Mouse (Mus musculus) fat pad, adult 2 months (tissue): ENCODE results near the gene Adssl1.

Experiments
- DNase-seq: peaks from one replicate; pipeline ENCODE4 v3.0.0-alpha.2; 2011; ENCODE audit warnings: low read depth, low spot score; ENCODE audit errors: extremely low read depth

Adssl1 gene

DNA sequence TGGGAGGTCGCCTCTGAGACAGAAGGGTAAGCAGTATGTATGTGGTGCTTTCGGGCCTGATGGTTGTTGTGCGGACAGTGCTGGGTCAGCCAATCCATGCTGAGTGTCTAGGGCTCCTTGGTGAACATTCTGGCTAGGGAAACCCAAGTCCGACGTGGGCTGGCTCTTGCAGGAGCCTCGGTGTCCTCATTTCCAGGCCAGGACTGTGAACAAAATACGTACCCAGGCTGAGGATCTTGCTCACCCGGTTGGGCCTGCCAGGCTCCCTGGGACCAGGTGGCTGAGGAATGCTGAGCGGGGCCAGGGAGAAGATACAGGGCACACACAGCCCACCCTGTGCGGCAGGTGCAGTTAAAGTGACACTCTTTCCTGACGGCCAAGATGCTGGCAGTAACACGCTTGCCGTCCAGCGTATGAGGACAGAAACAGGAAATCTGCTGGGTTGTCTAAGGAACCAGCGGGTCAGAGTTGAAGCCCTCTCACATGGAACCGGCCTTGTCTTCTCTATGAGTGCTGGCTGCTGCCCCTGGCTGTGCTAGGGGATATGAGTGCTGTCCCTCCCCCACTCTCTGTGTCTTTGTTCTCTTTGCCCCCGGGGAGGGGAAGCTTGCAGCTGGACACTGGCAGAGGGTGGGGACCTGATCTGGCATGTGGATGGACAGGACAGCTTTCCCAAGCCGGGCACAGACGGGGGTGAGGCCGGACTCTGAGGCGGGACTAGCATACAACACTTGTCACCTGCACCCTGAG lies 26.7 kb upstream of the Adssl1 start:
- no peak for DNase-seq

DNA sequence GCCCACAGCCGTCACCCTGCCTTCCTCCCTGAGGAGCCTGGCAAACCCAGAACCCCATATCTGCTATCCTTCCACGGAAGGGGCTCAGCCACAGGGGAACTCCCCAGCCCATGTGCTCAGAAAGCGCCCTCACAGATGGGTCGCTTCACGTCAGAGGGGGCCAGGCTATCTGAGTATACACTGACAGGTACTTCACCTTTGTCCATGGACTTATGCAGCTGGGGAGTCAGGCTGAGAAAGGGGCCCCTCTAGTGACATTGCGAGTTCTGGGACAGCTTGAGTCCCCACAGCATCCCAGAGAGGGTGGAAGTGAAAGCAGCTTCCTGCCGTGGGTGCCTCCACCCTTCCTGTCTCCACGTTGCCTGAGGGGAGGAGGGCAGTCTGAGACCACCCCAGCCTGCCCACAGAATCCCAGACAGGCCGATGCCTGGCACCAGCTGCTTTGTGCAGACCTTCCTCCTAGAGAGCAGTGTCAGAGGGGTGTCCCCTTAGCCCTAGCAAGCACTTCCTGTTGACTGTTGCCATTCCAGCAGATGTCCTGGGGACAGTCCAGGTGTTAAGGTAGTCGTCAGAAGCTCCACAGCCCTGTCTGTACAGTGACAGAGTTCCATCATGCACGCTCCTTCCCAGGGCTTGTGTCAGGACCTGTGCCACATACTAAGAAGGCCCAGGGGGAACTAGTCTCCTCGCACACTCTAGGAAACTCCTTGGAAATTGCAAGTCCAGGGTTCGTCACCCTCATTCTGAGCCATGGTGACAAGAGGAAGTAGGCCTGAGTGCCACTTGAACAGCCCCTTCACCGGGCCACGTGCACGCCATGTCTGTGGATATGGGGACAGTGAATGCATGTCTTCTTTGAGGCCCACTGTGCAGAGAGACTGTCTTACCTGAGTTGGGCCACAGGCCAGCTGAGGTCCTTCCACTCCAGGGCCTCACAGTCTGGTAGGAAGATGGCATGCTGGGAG lies 25.6 kb upstream of the Adssl1 start:
- no peak for DNase-seq

- DNase-seq, result no peak
These were observed 24.9 kb upstream of the Adssl1 start for GRCm38 (mm10) chr12:112594989-112595388.

DNA sequence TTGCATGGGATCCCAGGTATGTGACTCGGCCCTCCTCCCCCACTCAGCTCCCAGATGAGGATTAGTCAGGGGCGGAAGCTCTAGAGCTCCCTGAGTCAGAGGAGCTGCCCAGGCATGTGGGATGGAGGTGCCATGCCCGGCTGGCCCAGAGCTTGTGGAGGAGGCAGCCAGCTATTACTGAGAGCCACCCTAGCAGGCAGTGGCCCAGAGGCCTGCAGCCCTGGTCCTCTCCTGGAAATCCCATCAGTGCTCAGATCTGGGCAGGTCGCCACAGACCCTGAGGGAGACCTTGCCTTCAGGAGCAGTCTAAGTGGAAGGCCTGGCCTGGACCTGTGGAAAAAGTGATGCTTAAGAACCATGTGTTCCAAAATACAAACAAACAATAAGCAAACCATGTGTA lies 24.2 kb upstream of the Adssl1 start:
- peak; percentile 68 for DNase-seq

DNA sequence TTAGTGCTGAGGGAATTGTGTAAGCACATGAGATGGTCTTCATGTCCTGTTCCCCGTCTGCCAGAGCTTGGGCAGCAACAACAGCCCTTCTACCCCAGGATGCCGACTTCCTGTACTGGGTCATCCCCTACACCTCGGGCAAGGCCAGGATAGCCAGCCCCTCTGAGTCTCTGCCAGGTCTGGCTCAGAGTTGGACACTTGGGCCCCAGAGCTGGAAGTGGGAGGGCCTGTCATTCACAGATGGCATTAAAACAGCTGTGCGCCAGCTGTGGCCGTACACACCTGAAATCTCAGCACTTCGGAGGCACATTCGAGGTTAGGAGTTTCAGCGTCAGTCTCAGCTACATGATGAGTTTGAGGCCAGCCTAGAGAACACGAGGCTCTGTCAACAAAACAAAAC lies 23.4 kb upstream of the Adssl1 start:
- no peak for DNase-seq

DNA sequence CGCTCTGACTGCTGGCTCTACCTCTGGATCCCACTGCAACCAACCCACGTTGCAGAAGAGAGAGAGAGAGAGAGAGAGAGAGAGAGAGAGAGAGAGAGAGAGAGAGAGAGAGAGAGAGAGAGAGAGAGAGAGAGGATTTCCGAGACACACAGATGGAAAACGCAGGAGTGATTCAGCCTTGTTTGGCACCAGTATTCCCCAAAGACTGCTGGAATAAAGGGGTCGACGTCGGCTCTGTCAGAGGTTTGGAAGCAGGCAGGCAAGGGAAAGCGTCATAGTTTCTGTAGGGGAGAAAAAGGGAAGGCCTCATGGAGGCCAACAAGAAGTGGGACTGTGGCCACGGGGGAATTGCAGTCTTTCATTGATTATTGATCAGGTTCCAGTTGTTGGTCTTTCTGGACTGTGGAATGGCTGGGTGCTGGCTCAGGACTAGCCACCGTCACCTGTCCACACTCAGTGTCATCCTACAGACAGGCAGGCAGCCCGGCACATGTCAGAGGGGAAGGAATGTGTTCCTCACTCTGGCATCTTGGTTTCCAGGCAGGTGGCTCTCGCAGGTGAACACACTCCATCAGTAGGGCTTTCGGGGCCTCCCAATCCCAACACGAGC lies 22.8 kb upstream of the Adssl1 start:
- DNase-seq, result no peak

DNA sequence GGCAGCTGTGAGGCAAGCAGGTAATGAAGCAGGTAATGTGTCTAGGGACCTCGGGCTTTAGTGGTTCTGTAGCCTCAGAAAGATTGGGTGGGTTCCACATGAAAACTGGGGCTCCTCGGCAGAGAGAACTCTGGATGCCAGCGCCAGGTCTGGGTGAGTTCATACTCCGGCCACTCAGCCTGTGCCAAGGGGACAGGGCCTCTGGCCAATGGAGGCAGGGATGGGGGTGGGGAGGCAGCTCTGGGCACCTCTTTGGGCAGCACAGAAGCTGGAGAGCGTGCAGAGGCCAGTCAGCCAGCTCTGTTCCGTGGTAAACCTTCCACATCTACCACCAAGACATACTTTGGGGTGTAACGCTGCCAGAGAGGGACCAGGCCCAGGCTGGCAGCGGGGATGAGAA lies 22.2 kb upstream of the Adssl1 start:
- DNase-seq, result no peak

DNA sequence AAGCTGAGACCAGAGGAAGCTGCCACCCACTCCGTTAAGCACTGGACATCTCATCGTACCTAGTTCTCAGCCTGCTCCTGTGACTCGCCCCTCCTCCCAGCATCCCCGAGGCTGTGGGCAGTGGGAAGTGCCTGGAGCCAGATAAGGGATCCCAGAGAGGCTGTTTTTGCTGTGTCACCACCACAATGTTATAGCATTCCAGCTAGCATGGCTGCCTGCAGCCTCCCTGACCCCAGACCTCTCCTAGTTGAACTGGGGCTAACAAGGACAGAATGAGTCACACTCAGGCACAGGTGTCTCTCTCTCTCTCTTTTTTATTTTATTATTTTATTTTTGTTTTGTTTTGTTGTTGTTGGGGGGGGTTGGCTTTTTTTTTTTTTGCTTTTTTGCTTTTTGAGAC lies 20.6 kb upstream of the Adssl1 start:
- DNase-seq, result no peak

DNA sequence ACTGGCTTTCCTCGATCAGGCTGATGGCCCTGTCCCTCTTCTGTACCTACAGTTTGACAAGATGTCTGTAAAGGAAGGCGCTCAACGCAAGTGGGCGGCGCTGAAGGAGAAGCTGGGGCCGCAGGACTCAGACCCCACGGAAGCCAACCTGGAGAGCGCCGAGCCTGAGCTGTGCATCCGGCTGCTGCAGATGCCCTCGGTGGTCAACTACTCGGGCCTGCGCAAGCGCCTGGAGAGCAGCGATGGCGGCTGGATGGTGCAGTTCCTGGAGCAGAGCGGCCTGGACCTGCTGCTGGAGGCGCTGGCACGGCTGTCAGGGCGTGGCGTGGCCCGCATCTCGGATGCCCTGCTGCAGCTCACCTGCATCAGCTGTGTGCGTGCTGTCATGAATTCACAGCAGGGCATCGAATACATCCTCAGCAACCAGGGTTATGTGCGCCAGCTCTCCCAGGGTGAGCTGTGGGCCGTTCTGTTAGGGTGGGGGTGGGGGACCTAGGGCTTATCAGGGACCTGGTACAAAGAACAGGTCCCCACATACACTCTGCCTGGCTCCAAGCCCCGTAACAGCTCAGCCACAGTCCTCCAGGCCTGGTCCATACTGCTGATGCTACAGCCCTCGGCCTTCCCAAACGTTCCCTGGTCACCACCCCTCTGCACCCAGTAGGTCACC lies 19.8 kb upstream of the Adssl1 start:
- DNase-seq, result no peak

DNA sequence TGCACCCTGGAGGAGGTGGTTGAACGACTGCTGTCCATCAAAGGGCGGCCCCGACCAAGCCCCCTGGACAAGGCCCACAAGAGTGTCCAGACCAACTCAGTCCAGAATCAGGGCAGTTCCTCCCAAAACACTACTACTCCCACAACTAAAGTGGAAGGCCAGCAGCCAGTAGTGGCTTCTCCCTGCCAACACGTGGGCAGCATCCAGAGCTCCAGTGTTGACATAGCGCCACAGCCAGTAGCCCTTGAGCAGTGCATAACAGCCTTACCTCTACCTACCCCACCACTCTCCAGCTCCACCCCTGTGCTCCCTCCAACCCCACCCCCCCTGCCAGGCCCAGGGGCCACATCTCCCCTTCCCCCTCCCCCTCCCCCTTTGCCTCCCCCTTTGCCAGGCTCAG lies 15.8 kb upstream of the Adssl1 start:
- DNase-seq, result no peak

DNA sequence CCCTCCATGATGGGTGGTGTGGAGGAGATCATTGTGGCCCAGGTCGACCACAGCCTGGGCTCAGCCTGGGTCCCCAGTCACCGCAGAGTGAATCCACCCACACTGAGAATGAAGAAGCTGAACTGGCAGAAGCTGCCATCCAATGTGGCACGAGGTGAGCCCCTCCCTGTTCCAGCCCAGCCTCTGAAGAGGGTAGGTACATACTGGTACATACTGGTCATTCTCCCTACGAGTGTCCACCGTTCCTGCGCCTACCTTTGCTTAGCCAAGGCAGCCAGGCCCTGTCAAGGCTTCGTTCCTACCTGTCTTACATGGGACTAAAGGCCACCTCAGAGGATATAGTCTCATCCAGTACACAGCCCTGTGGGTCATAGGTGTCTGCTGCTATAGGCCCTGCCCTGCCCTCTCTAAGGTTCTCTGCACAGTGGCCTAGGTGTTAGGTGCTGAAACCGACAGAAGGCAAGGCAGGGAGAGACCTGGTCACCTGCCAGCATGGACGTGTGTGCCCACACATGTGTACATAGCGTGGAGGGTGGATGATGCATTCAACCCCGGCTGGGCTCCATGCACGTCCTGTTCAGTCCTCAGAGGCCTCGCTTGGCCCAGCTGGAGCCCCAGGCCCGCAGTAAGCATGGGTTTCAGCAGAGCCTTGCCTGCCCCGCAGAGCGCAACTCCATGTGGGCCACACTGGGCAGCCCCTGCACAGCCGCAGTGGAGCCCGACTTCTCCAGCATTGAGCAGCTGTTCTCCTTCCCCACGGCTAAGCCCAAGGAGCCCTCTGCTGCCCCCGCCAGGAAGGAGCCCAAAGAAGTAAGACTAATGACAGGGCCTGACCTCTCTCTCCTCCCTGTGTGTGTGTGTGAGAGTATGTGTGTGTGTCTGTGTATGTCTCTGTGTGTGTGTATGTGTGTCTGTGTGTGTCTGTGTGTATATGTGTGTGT lies 14.9 kb upstream of the Adssl1 start:
- DNase-seq, result no peak

DNA sequence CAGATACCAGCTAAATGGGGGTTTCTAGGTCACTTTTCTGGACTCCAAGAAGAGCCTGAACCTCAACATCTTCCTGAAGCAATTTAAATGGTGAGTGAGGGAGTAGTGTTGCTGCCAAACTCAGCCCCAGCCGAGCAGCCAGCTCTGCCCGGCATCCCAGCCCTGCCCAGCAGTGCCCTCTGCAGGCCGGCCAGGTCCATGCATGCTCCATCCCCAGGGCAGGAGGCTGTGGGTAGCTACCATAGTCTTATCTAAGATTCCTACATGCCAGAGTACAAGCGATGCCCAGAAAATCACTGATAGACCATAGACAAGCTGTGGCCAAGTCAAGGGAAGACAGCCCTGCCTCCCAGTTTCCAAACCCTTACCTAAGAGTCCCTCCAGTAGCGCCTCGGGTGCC lies 14.1 kb upstream of the Adssl1 start:
- DNase-seq, result no peak

- no peak for DNase-seq
These were observed 12.8 kb upstream of the Adssl1 start for GRCm38 (mm10) chr12:112606998-112607397.

- no peak for DNase-seq
These were observed 10.8 kb upstream of the Adssl1 start for GRCm38 (mm10) chr12:112609031-112609430.

DNA sequence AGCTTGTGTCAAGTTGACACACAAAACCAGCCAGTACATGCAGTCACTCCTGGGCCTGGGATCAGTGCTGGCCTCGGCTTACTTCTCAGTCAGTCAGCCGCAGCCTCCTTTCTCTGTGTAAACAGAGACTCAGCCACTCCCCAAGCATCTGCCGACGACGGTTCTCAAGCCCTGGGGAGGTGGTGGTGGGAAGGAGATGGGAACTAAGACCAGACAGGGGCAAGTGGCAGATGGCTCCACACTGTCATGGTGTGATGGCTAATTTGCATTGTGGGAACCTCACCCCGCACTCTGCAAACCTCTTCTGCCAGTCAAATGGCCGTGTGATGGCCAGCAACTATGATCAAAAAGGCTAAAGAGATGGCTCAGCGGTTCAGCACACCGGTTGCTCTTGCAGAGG lies 3.2 kb upstream of the Adssl1 start:
- DNase-seq, result no peak

GRCm38 (mm10) chr12:112617184-112617583 lies 2.7 kb upstream of the Adssl1 start:
- DNase-seq, result no peak

GRCm38 (mm10) chr12:112617898-112618380 lies 1.9 kb upstream of the Adssl1 start:
- DNase-seq, result no peak

- DNase-seq, result no peak
These were observed 712 bp upstream of the Adssl1 start for GRCm38 (mm10) chr12:112618981-112619685.

GRCm38 (mm10) chr12:112620354-112621061 lies 663 bp downstream of the Adssl1 start:
- DNase-seq, result no peak
